Mouse (Mus musculus) G1E (cell line): ENCODE results near the gene Padi3. TPM values are rescaled to one million over a fixed set of nuclear protein-coding genes. Genes with fewer than 3 reads are reported as not detected.

ENCODE experiments used
- ATAC-seq: 2 replicates; pipeline ENCODE4 v1.8.0; 2016; ENCODE audit warnings: mild to moderate bottlenecking; ENCODE audit not compliant: insufficient number of reproducible peaks, poor library complexity, low FRiP score, severe bottlenecking; ENCODE audit errors: extremely low read depth
- DNase-seq: peaks from one replicate; pipeline ENCODE4 v3.0.0; 2012; ENCODE audit warnings: low spot score
- H3K27me3 ChIP-seq: 2 replicates; pipeline ENCODE4 v1.6.1; 2012; ENCODE audit warnings: mild to moderate bottlenecking, low read length, inconsistent platforms; ENCODE audit not compliant: insufficient read depth
- H3K36me3 ChIP-seq: replicated peaks from 2 replicates; pipeline ENCODE3; 2012; ENCODE audit warnings: mild to moderate bottlenecking, inconsistent platforms
- H3K4me1 ChIP-seq: 2 replicates; pipeline ENCODE4 v1.6.1; 2012; ENCODE audit warnings: low read depth, low read length, inconsistent platforms, mixed read lengths; ENCODE audit not compliant: insufficient read depth
- H3K4me3 ChIP-seq: 2 replicates; pipeline ENCODE4 v1.5.1; 2012; ENCODE audit warnings: low read depth, mild to moderate bottlenecking, inconsistent platforms, low read length, moderate library complexity, mixed read lengths
- H3K9me3 ChIP-seq: replicated peaks from 2 replicates; pipeline ENCODE4 v1.6.1; 2012; ENCODE audit warnings: inconsistent platforms
- CTCF ChIP-seq: IDR thresholded peaks from 2 replicates; pipeline ENCODE4 v1.5.1; 2012; ENCODE audit warnings: low read depth, low read length, inconsistent platforms, mixed read lengths
- GATA1 ChIP-seq: IDR thresholded peaks from 2 replicates; pipeline ENCODE4 v1.6.1; 2012; ENCODE audit warnings: borderline replicate concordance, low read length, inconsistent platforms, mixed read lengths
- GATA2 ChIP-seq: IDR thresholded peaks from 2 replicates; pipeline ENCODE4 v1.6.1; 2012; ENCODE audit warnings: low read depth, low read length, inconsistent platforms, borderline replicate concordance
- POLR2AphosphoS5 ChIP-seq: IDR thresholded peaks from 2 replicates; pipeline ENCODE4 v1.6.1; 2012; ENCODE audit warnings: low read depth, low read length, inconsistent platforms; ENCODE audit not compliant: insufficient replicate concordance
- TAL1 ChIP-seq: conservative IDR thresholded peaks from 2 replicates; pipeline ENCODE4 v1.6.1; 2012; ENCODE audit warnings: low read depth, low read length, inconsistent platforms, mixed read lengths
- polyA plus RNA-seq: library from polyadenylated mRNA; stranded (reverse); fragments of >175 nt; gene quantifications from 2 replicates; pipeline ENCODE4 v1.2.3, GENCODE M21; 2012
- total RNA-seq, 2 experiments: library from RNA; stranded (forward) in 1 of 2; stranded (reverse) in 1 of 2; fragments of 200-1000 nt in 1 of 2; fragments of >200 nt in 1 of 2; fragmentation: Nextera tagmentation in 1 of 2; gene quantifications; 2 replicates each; pipeline ENCODE4 v1.2.3; 2014 to 2017

Padi3 gene
- total and polyA plus RNA-seq, 3 experiments, result 1.1 to 17.6 (median 1.8) TPM

- Histone ChIP-seq H3K36me3 (no peaks in the 10 kb centered on the region), H3K4me3 (no peak overlapping the region), H3K9me3 (no peaks in the 10 kb centered on the region), H3K27me3 (peaks cover 20% of the 10 kb centered on the region; the same call in 1 of the 2 replicates), H3K4me1 (no peaks in the 10 kb centered on the region)
- TF ChIP-seq CTCF, result no peak
- TF ChIP-seq GATA1, result no peak
- TF ChIP-seq POLR2AphosphoS5, result no peak
- TF ChIP-seq GATA2, result no peak
- no peak for TF ChIP-seq TAL1
- ATAC-seq (no peak), DNase-seq (no peak)
Measured at GRCm38 (mm10) chr4:140836208-140836866, 25.9 kb upstream of the Padi3 start.

GRCm38 (mm10) chr4:140835682-140836081 is 25.2 kb upstream of the Padi3 start:
- no peaks in the 10 kb centered on the region for H3K36me3 ChIP-seq
- no peaks in the 10 kb centered on the region for H3K4me1 ChIP-seq
- H3K9me3 ChIP-seq, result no peaks in the 10 kb centered on the region
- no peak for DNase-seq
- H3K27me3 ChIP-seq, result peaks cover 25% of the 10 kb centered on the region
- TF ChIP-seq CTCF, result no peak
- no peak for TF ChIP-seq POLR2AphosphoS5
- TF ChIP-seq GATA1, result no peak
- no peak for TF ChIP-seq TAL1
- TF ChIP-seq GATA2, result no peak
- ATAC-seq, result no peak
- no peak overlapping the region for H3K4me3 ChIP-seq

GRCm38 (mm10) chr4:140834327-140834934 is 24.0 kb upstream of the Padi3 start:
- ATAC-seq, result no peak
- TF ChIP-seq TAL1 (no peak), CTCF (no peak), GATA1 (no peak), GATA2 (no peak), POLR2AphosphoS5 (no peak)
- H3K4me3 ChIP-seq, result no peak overlapping the region
- H3K9me3 ChIP-seq, result no peaks in the 10 kb centered on the region
- no peak for DNase-seq
- peaks cover 26% of the 10 kb centered on the region for H3K27me3 ChIP-seq
- no peaks in the 10 kb centered on the region for H3K36me3 ChIP-seq
- H3K4me1 ChIP-seq, result no peaks in the 10 kb centered on the region

GRCm38 (mm10) chr4:140832821-140833220 is 22.4 kb upstream of the Padi3 start:
- H3K4me3 ChIP-seq, result no peak overlapping the region
- H3K4me1 ChIP-seq, result no peaks in the 10 kb centered on the region
- ATAC-seq (no peak), DNase-seq (no peak)
- peaks cover 22% of the 10 kb centered on the region for H3K27me3 ChIP-seq
- H3K9me3 ChIP-seq, result no peaks in the 10 kb centered on the region
- TF ChIP-seq POLR2AphosphoS5 (no peak), GATA1 (no peak), GATA2 (no peak), TAL1 (no peak), CTCF (no peak)
- H3K36me3 ChIP-seq, result no peaks in the 10 kb centered on the region

- ATAC-seq, result no peak
- Histone ChIP-seq H3K9me3 (no peaks in the 10 kb centered on the region), H3K4me1 (no peaks in the 10 kb centered on the region), H3K36me3 (no peaks in the 10 kb centered on the region), H3K4me3 (no peak overlapping the region), H3K27me3 (peaks cover 23% of the 10 kb centered on the region)
- DNase-seq, result no peak
- no peak for TF ChIP-seq CTCF
- no peak for TF ChIP-seq GATA1
- TF ChIP-seq POLR2AphosphoS5, result no peak
- no peak for TF ChIP-seq GATA2
- no peak for TF ChIP-seq TAL1
Measured at GRCm38 (mm10) chr4:140831808-140832207, 21.4 kb upstream of the Padi3 start.

GRCm38 (mm10) chr4:140827237-140827636 is 16.8 kb upstream of the Padi3 start:
- Histone ChIP-seq H3K27me3 (peaks cover 22% of the 10 kb centered on the region), H3K4me1 (no peaks in the 10 kb centered on the region; the same call in 1 of the 2 replicates), H3K4me3 (no peak overlapping the region), H3K36me3 (no peaks in the 10 kb centered on the region), H3K9me3 (no peaks in the 10 kb centered on the region)
- no peak for DNase-seq
- TF ChIP-seq GATA2 (no peak), CTCF (no peak), GATA1 (no peak), POLR2AphosphoS5 (no peak), TAL1 (no peak)
- ATAC-seq, result no peak
